Mouse (Mus musculus) adipocyte (in vitro differentiated cells): ENCODE measurements around the gene Mcts1.

Source experiments
- DNase-seq: peaks from one replicate; pipeline ENCODE4 v3.0.0-alpha.2; 2016; ENCODE audit warnings: low spot score

Gene Mcts1

GRCm38 (mm10) chrX:38656206-38656883 is 56.0 kb downstream of the Mcts1 start:
- DNase-seq: no peak
